In genomic region chr11:36037311-36037710, GRCm38 (mm10) we compare ENCODE assay signal across 22 mouse cellular contexts. TPM values are rescaled to one million over a fixed set of nuclear protein-coding genes. Genes with fewer than 3 reads are reported as not detected.
DNase-seq lines count a peak whose midpoint lies in the region; ATAC-seq and TF ChIP-seq lines count a peak whose summit lies in the region.
"Had no signal": no experiment of that assay in that cellular context is flagged by ENCODE, and none has a peak within 500 bp of the region (broad histone marks: within the 10 kb centered on the region; RNA-seq: fewer than 3 reads in every experiment).

No protein-coding gene starts in this region.

- H3K9me3 ChIP-seq in limb, embryonic 15.5 days, result no peaks in the 10 kb centered on the region
- H3K9me3 ChIP-seq in limb, embryonic 10.5 days (replicated peaks), result no peaks in the 10 kb centered on the region
- H3K9me3 ChIP-seq in lung, postnatal 0 days (ENCODE audit: low read length), result no peaks in the 10 kb centered on the region
- H3K9me3 ChIP-seq: hindbrain, embryonic 10.5 days; hindbrain, embryonic 13.5 days had no signal

- no peak for TF ChIP-seq EP300 in lung, postnatal 0 days (IDR thresholded peaks at IDR 0.05)

- ATAC-seq in limb, embryonic 15.5 days (ENCODE audit: insufficient number of reproducible peaks, low FRiP score, low TSS enrichment, low read depth), result no peak
- peak; percentile 27 for ATAC-seq in lung, postnatal 0 days
- ATAC-seq: forebrain, postnatal 0 days had no signal

- no peak for DNase-seq in limb, embryonic 10.5 days (ENCODE audit: low spot score)
- DNase-seq in lung, postnatal 0 days (ENCODE audit: low spot score), result peak; percentile 63
- DNase-seq in lung, postnatal 4 days, result no peak
- DNase-seq in gonadal fat pad, adult 2 months (ENCODE audit: low read depth), result peak; percentile 64
- DNase-seq in urinary bladder, postnatal 36 days (ENCODE audit: low spot score in 2 of 2), result no peak
- no peak for DNase-seq in left cerebral cortex, adult 2 months (ENCODE audit: extremely low spot score in 1 of 2, low spot score in 2 of 2)
- DNase-seq: adrenal gland, postnatal 10 days; adrenal gland, postnatal 36 days; B cell, adult 2 months; cerebellum, adult 18-20 months; cerebellum, adult 9-10 months; cerebellum, postnatal 14 days; forebrain, postnatal 0 days; gastrocnemius, postnatal 25 days; heart, postnatal 36 days had no signal

- H3K27ac ChIP-seq in limb, embryonic 15.5 days, result 0 out of 2 replicates have a peak overlapping the region, but pooled peaks have one; percentile 8
- H3K27ac ChIP-seq in limb, embryonic 10.5 days, result no peak overlapping the region
- no peak overlapping the region for H3K27ac ChIP-seq in lung, postnatal 0 days (ENCODE audit: low read length)
- no peak overlapping the region for H3K27ac ChIP-seq in left cerebral cortex, adult 2 months
- H3K27ac ChIP-seq: hindbrain, embryonic 10.5 days had no signal

- H3K4me3 ChIP-seq in limb, embryonic 15.5 days, result no peak overlapping the region
- no peak overlapping the region for H3K4me3 ChIP-seq in limb, embryonic 10.5 days
- H3K4me3 ChIP-seq in lung, postnatal 0 days (ENCODE audit: low read depth, low read length), result no peak overlapping the region
- no peak overlapping the region for H3K4me3 ChIP-seq in left cerebral cortex, adult 2 months
- H3K4me3 ChIP-seq: hindbrain, embryonic 10.5 days; hindbrain, embryonic 13.5 days had no signal

- 64% methylated on average over 4 of the region's 4 CpGs for WGBS in limb, embryonic 15.5 days
- WGBS in limb, embryonic 10.5 days, result 71% methylated on average over 4 of the region's 4 CpGs
- WGBS in lung, postnatal 0 days, result 57% methylated on average over 4 of the region's 4 CpGs

- intact Hi-C loops in left cerebral cortex, adult 2 months (cut with DNase I), result no loop called here

- no peak overlapping the region for H3K4me2 ChIP-seq in limb, embryonic 15.5 days
- H3K4me2 ChIP-seq in lung, postnatal 0 days (replicated peaks; ENCODE audit: low read depth, low read length), result no peak overlapping the region
- H3K4me2 ChIP-seq: heart, embryonic 11.5 days; hindbrain, embryonic 13.5 days had no signal

- H3K36me3 ChIP-seq in limb, embryonic 15.5 days, result no peaks in the 10 kb centered on the region
- H3K36me3 ChIP-seq in limb, embryonic 10.5 days, result no peaks in the 10 kb centered on the region
- no peaks in the 10 kb centered on the region for H3K36me3 ChIP-seq in lung, postnatal 0 days (ENCODE audit: insufficient read depth, low read length)
- H3K36me3 ChIP-seq: G1E had no signal

- H3K4me1 ChIP-seq in limb, embryonic 15.5 days, result peaks cover 24% of the 10 kb centered on the region
- H3K4me1 ChIP-seq in limb, embryonic 10.5 days, result peaks cover 12% of the 10 kb centered on the region
- peaks cover 4% of the 10 kb centered on the region; the same call in 1 of the 2 replicates for H3K4me1 ChIP-seq in lung, postnatal 0 days (ENCODE audit: insufficient read depth, low read depth, low read length)

- TF ChIP-seq CTCF in lung, postnatal 0 days (IDR thresholded peaks at IDR 0.05), result no peak
- TF ChIP-seq CTCF in left cerebral cortex, adult 2 months (IDR thresholded peaks at IDR 0.05), result no peak

- H3K9ac ChIP-seq in limb, embryonic 15.5 days, result no peak overlapping the region
- no peak overlapping the region for H3K9ac ChIP-seq in lung, postnatal 0 days (replicated peaks; ENCODE audit: low read depth)
- H3K9ac ChIP-seq: forebrain, postnatal 0 days; hindbrain, embryonic 13.5 days had no signal

- peaks cover 3% of the 10 kb centered on the region; the same call in 1 of the 2 replicates for H3K27me3 ChIP-seq in limb, embryonic 15.5 days
- H3K27me3 ChIP-seq in limb, embryonic 10.5 days (ENCODE audit: low read depth, poor library complexity, severe bottlenecking), result peaks cover 6% of the 10 kb centered on the region; the same call in 1 of the 2 replicates
- H3K27me3 ChIP-seq in lung, postnatal 0 days (replicated peaks; ENCODE audit: insufficient read depth, low read length), result no peaks in the 10 kb centered on the region
- H3K27me3 ChIP-seq: hindbrain, embryonic 13.5 days; Patski had no signal

RNA-seq across cellular contexts. Expression of gene Wwc1, which starts 57.0 kb away (rescaled TPM):
- 6.0 TPM in 2 replicates for polyA plus RNA-seq in limb, embryonic 15.5 days (2015; fragmentation: Nextera tagmentation; extraction: Ambion mirVana)
- 1.9 and 2.2 TPM in 2 replicates for polyA plus RNA-seq in limb, embryonic 10.5 days (2016; fragmentation: Nextera tagmentation; extraction: Ambion mirVana)
- polyA plus RNA-seq in lung, postnatal 0 days (2015; fragmentation: Nextera tagmentation; extraction: Ambion mirVana), result 22.1 and 31.0 TPM in 2 replicates
- 42.3 and 54.4 TPM in 2 replicates for polyA plus RNA-seq in gonadal fat pad, adult 2 months (2012; rRNA removed)
- 100 to 1,000 TPM; 121 to 137 TPM for total RNA-seq in left cerebral cortex, adult 2 months (2021)
- total RNA-seq: granulocyte monocyte progenitor cell, adult 5-6 weeks had no signal

Comparison
In these comparisons a context has a peak if more than half of its experiments do, and no peak if none do; other contexts are left out.
1. DNase-seq: peak in lung, postnatal 0 days (single experiment) and gonadal fat pad, adult 2 months (single experiment); none in limb, embryonic 10.5 days (single experiment), lung, postnatal 4 days (0 of 2), urinary bladder, postnatal 36 days (0 of 2) and left cerebral cortex, adult 2 months (0 of 2).